31 mouse cellular contexts compared by ENCODE assay signal in genomic region chr6:114821646-114822045, GRCm38 (mm10).
DNase-seq lines count a peak whose midpoint lies in the region; ATAC-seq lines count a peak whose summit lies in the region.
"Had no signal": no experiment of that assay in that cellular context is flagged by ENCODE, and none has a peak within 500 bp of the region (broad histone marks: within the 10 kb centered on the region; RNA-seq: fewer than 3 reads in every experiment).

No protein-coding gene starts in this region.

- peaks cover 4% of the 10 kb centered on the region; the same call in 1 of the 2 replicates for H3K36me3 ChIP-seq in heart, embryonic 10.5 days
- H3K36me3 ChIP-seq in lung, embryonic 15.5 days = no peaks in the 10 kb centered on the region
- H3K36me3 ChIP-seq: embryonic facial prominence, embryonic 13.5 days; forebrain, embryonic 10.5 days; forebrain, embryonic 15.5 days; hindbrain, embryonic 10.5 days; hindbrain, embryonic 15.5 days; liver, embryonic 13.5 days; midbrain, embryonic 12.5 days; neural tube, embryonic 12.5 days had no signal

- no peak overlapping the region for H3K9ac ChIP-seq in lung, embryonic 15.5 days
- H3K9ac ChIP-seq: embryonic facial prominence, embryonic 13.5 days; forebrain, embryonic 15.5 days; hindbrain, embryonic 15.5 days; liver, embryonic 13.5 days; midbrain, embryonic 12.5 days; neural tube, embryonic 12.5 days had no signal

- H3K4me3 ChIP-seq in heart, embryonic 10.5 days = no peak overlapping the region
- H3K4me3 ChIP-seq in lung, embryonic 15.5 days = no peak overlapping the region
- H3K4me3 ChIP-seq: embryonic facial prominence, embryonic 13.5 days; forebrain, embryonic 10.5 days; forebrain, embryonic 15.5 days; hindbrain, embryonic 10.5 days; hindbrain, embryonic 15.5 days; layer of hippocampus, adult 2 months; liver, embryonic 13.5 days; megakaryocyte, embryonic 14.5 days; midbrain, embryonic 12.5 days; myocyte; neural tube, embryonic 12.5 days had no signal

- no peaks in the 10 kb centered on the region for H3K9me3 ChIP-seq in heart, embryonic 10.5 days
- no peaks in the 10 kb centered on the region for H3K9me3 ChIP-seq in lung, embryonic 15.5 days
- H3K9me3 ChIP-seq: forebrain, embryonic 10.5 days; forebrain, embryonic 15.5 days; hindbrain, embryonic 15.5 days; liver, embryonic 13.5 days; midbrain, embryonic 12.5 days had no signal

- DNase-seq in heart, embryonic 10.5 days (ENCODE audit: low spot score) = no peak
- no peak for DNase-seq in heart, adult 8-10 months (ENCODE audit: low spot score)
- DNase-seq in lung, adult 18-20 months = peak; percentile 46 to 68
- no peak for DNase-seq in lung, postnatal 14 days
- DNase-seq in lung, postnatal 36 days = peak; percentile 52
- DNase-seq in right cerebral cortex, postnatal 10 days (ENCODE audit: low spot score in 2 of 2) = no peak
- DNase-seq in layer of hippocampus, postnatal 10 days (ENCODE audit: low spot score in 2 of 2) = no peak
- DNase-seq: adrenal gland, postnatal 25 days; cerebellum, adult 18-20 months; cerebellum, postnatal 10 days; kidney, adult 18-20 months; kidney, postnatal 36 days; layer of hippocampus, postnatal 36 days; left cerebral cortex, postnatal 4 days; liver, embryonic 13.5 days; right cerebral cortex, adult 18-20 months; right cerebral cortex, postnatal 4 days; thymus, postnatal 4 days had no signal

- H3K27ac ChIP-seq in heart, embryonic 10.5 days = peak overlapping the region; percentile 63; the same call in 1 of the 2 replicates
- H3K27ac ChIP-seq in lung, embryonic 15.5 days = peak overlapping the region; percentile 77
- H3K27ac ChIP-seq: embryonic facial prominence, embryonic 13.5 days; forebrain, embryonic 10.5 days; forebrain, embryonic 15.5 days; hindbrain, embryonic 10.5 days; hindbrain, embryonic 15.5 days; layer of hippocampus, adult 2 months; liver, embryonic 13.5 days; midbrain, embryonic 12.5 days; neural tube, embryonic 12.5 days had no signal

- H3K4me2 ChIP-seq in lung, embryonic 15.5 days = no peak overlapping the region; the same call in 1 of the 2 replicates
- H3K4me2 ChIP-seq: embryonic facial prominence, embryonic 13.5 days; forebrain, embryonic 15.5 days; hindbrain, embryonic 15.5 days; liver, embryonic 13.5 days; midbrain, embryonic 12.5 days; neural tube, embryonic 12.5 days had no signal

- WGBS in heart, embryonic 10.5 days = 73% methylated on average over 7 of the region's 7 CpGs
- 58% methylated on average over 7 of the region's 7 CpGs for WGBS in lung, embryonic 15.5 days

- peak; percentile 62 for ATAC-seq in lung, embryonic 15.5 days (ENCODE audit: borderline replicate concordance, extremely low read depth, low FRiP score, low TSS enrichment)
- ATAC-seq: CD4-positive, CD25-positive, alpha-beta regulatory T cell, adult 4 months; forebrain, embryonic 15.5 days; inflammation-experienced regulatory T-cells, adult 6 months had no signal

- H3K27me3 ChIP-seq in heart, embryonic 10.5 days (ENCODE audit: insufficient read depth, poor library complexity, severe bottlenecking) = 0 out of 2 replicates have a peak, but pooled peaks cover 4% of the 10 kb centered on the region
- H3K27me3 ChIP-seq in lung, embryonic 15.5 days = no peaks in the 10 kb centered on the region
- H3K27me3 ChIP-seq: embryonic facial prominence, embryonic 13.5 days; forebrain, embryonic 15.5 days; hindbrain, embryonic 15.5 days; liver, embryonic 13.5 days; megakaryocyte, embryonic 14.5 days; midbrain, embryonic 12.5 days; neural tube, embryonic 12.5 days had no signal

- H3K4me1 ChIP-seq in heart, embryonic 10.5 days = peaks cover 60% of the 10 kb centered on the region
- peaks cover 52% of the 10 kb centered on the region for H3K4me1 ChIP-seq in lung, embryonic 15.5 days

Comparison
In these comparisons a context has a peak if more than half of its experiments do, and no peak if none do; other contexts are left out.
1. DNase-seq: peak in lung, adult 18-20 months (2 of 2) and lung, postnatal 36 days (single experiment); none in heart, embryonic 10.5 days (single experiment), heart, adult 8-10 months (single experiment), lung, postnatal 14 days (single experiment), right cerebral cortex, postnatal 10 days (0 of 2) and layer of hippocampus, postnatal 10 days (0 of 2).